Mouse (Mus musculus): ENCODE results near the gene Proser1. TPM values are rescaled to one million over a fixed set of nuclear protein-coding genes. Genes with fewer than 3 reads are reported as not detected.

The Proser1 gene
- total RNA-seq (2021): 10 to 100 TPM; 23.9 to 25.0 TPM
- long read RNA-seq, experiment 1, full-length matches to known transcripts: 2 of 8 reads
- long read RNA-seq, experiment 1, partial matches to known transcripts: 6 of 8 reads
- long read RNA-seq, experiment 1, other reads (novel, unspliced or antisense): 0 of 8 reads
- long read RNA-seq, experiment 2, full-length matches to known transcripts: 1 of 5 reads
- long read RNA-seq, experiment 2, partial matches to known transcripts: 1 of 5 reads
- long read RNA-seq, experiment 2, other reads (novel, unspliced or antisense): 3 of 5 reads

GRCm38 (mm10) chr3:53463046-53463764 lies at the start of gene Proser1, which contains the start of gene Nhlrc3:
TSS of gene Proser1 (plus strand) at chr3:53463666.
TSS of gene Nhlrc3 (minus strand) at chr3:53463332.
- DNase-seq (ENCODE audit: low spot score in 2 of 2): peak; percentile 95 to 98
- intact Hi-C loops (cut with DNase I): no loop called here

- no peak for DNase-seq (ENCODE audit: low spot score in 2 of 2)
- intact Hi-C loops (cut with DNase I): no loop called here
These were observed 49.5 kb upstream of the Proser1 start for GRCm38 (mm10) chr3:53413959-53414358.

GRCm38 (mm10) chr3:53416036-53416506 lies 47.4 kb upstream of the Proser1 start:
- intact Hi-C loops (cut with DNase I): no loop called here
- DNase-seq (ENCODE audit: low spot score in 2 of 2): peak in 1 of 2 experiments; percentile 32

DNA sequence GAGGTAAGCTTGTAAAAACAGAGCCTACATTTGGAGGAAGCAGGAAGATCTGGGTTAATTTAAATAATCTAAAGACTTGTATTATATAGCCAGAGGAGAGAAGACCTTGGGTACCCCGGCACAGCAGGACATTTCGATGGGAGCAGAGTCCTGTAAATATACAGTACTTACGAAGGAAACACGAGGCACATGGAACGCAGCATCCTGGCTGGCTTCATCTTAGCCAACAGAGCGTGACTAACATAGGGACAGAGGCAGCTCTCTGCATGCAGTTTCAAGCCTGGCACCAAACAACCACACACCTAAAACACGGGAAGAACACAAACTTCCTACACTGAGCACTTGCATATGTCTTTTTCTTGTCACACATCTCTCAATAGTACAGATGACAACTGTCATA lies 45.8 kb upstream of the Proser1 start:
- no peak for DNase-seq (ENCODE audit: low spot score in 2 of 2)
- intact Hi-C loops (cut with DNase I): no loop called here

GRCm38 (mm10) chr3:53421656-53422055 lies 41.8 kb upstream of the Proser1 start:
- intact Hi-C loops (cut with DNase I): no loop called here
- no peak for DNase-seq (ENCODE audit: low spot score in 2 of 2)

DNA sequence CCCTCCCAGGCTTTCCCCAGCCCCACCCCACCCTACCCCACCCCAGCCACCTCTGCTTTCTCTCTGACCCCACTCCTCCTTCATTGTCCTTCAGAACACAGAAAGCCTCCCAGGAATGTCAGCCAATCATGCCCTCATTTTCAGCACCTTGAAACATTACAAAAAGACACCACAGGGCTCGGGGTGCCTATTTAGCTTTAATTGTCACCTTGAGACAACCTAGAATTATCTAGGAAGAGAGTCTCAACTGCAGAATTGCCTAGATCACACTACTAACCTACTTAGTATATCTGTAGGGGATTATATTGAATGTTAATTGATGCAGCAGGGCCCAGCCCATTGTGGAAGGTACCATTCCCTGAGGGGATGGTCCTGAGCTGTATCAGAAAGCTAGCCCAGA lies 40.8 kb upstream of the Proser1 start:
- intact Hi-C loops (cut with DNase I): no loop called here
- DNase-seq (ENCODE audit: low spot score in 2 of 2): no peak

DNA sequence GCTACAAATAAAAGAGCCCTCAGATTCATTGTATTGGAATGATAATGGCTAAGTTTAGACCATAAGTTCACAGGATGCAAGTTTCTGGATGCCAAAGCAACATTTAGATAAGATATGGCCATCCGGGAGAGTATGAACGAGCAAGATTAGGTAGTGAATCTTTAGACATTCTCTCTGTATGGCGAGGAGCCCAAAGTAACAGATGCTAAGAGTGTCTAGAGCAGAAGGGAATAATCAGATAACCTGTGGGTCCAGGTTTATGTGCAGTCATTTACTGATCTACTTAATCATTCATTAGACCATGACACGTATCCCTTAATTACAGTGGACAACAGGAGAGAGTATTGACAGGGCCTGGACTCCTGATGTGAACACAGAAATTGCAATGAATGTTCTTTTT lies 39.9 kb upstream of the Proser1 start:
- intact Hi-C loops (cut with DNase I): no loop called here
- DNase-seq (ENCODE audit: low spot score in 2 of 2): no peak

- no peak for DNase-seq (ENCODE audit: low spot score in 2 of 2)
These were observed 28.9 kb upstream of the Proser1 start for GRCm38 (mm10) chr3:53434610-53435009.

GRCm38 (mm10) chr3:53436550-53436949 lies 26.9 kb upstream of the Proser1 start:
- no peak for DNase-seq (ENCODE audit: low spot score in 2 of 2)
- intact Hi-C loops (cut with DNase I): no loop called here

More at GRCm38 (mm10) chr3:53434610-53435009, 28.9 kb upstream of the Proser1 start:
- intact Hi-C loops (cut with DNase I): no loop called here

DNA sequence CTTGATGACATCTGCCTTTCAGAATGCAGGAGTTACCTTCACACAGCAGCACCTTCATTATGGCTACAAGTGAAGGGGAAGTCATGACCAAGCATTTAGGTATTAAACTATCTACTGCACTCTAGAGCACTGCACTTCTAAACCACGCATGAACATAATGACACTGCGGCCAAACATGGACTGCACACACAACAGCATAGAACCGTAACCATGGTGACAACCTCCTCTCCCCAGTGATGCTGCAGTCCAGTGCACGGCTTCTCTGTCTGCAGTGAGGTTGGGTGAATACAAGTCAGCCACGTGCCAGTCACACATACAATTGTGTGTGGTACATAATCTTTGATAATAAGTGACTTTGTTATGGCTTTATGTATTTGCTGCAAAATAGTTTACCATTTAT lies 17.9 kb upstream of the Proser1 start:
- intact Hi-C loops (cut with DNase I): loop anchor here (10.0 kb wide), 1 partner anchor 1191 kb away; no protein-coding TSS in a partner anchor
- DNase-seq (ENCODE audit: low spot score in 2 of 2): no peak

DNA sequence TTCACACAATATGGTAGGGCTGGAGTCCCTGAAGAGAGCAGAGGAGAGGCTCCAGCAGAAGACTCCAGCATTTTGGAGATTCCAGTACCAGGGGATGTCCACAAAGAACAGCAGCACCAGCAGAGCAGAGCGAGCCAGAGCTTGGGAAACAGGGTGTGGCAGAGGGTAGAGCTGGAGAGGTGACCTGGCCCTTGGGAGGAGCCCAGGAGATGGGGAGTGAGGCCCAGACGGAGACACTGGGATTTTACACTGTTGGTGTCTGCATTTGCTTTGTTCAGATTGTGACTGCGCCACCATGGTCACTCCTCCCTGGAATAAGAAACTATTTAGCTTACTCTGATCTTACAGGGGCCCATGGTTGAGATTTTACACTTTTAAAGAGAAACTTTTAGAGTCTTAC lies 16.7 kb upstream of the Proser1 start:
- DNase-seq (ENCODE audit: low spot score in 2 of 2): no peak
- intact Hi-C loops (cut with DNase I): loop anchor here (10.0 kb wide), 1 partner anchor 1192 kb away; no protein-coding TSS in a partner anchor

- intact Hi-C loops (cut with DNase I): loop anchor here (1.0 to 10.0 kb wide), 2 partner anchors 419 to 1193 kb away; no protein-coding TSS in a partner anchor
- DNase-seq (ENCODE audit: low spot score in 2 of 2): peak; percentile 81 to 89
These were observed 15.3 kb upstream of the Proser1 start for GRCm38 (mm10) chr3:53448208-53448607.

GRCm38 (mm10) chr3:53450666-53451065 lies 12.8 kb upstream of the Proser1 start:
- DNase-seq (ENCODE audit: low spot score in 2 of 2): no peak
- intact Hi-C loops (cut with DNase I): no loop called here

DNA sequence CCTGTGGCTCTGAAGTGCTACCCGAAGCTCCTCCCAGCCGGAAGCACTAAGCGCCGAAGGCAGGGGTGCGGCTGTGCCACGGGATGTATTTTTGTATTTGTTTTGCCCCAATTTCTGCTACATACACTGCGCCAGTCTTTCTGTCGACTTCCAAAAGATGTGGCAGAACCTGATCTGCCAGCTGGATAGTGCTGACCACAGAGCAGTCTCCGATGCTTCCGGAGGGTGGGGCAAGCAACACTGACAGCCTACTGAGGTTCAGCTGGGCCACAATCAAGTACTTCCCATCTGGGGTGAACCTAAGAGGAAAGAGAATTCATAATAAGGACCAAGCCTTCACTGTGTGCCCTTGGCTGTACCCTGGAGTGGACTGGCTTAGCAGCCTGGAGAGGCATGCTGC lies 11.1 kb upstream of the Proser1 start:
- intact Hi-C loops (cut with DNase I): no loop called here
- no peak for DNase-seq (ENCODE audit: low spot score in 2 of 2)

DNA sequence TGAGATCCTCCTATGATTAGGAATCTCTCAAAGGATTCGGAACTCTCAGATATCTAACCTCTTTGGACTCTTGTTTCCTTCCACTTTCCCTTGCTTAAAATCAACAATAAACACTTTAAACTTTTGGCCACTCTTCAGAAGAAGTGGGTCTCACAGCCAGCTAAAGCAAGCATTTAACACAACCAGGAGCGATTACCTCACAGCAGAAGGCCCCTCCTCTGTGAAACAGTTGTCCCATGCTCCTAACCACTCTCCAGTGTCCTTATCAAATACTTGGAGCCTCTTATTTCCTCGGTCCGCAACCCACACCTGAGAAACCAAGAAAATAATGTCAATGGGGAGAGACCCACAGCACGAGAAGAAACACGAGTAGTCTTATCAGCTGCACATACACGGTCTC lies 10.1 kb upstream of the Proser1 start:
- intact Hi-C loops (cut with DNase I): no loop called here

GRCm38 (mm10) chr3:53454005-53454404 lies 9.5 kb upstream of the Proser1 start:
- intact Hi-C loops (cut with DNase I): no loop called here
- DNase-seq (ENCODE audit: low spot score in 2 of 2): no peak

More for the DNA sequence above, 10.1 kb upstream of the Proser1 start:
- no peak for DNase-seq (ENCODE audit: low spot score in 2 of 2)

- DNase-seq (ENCODE audit: low spot score in 2 of 2): no peak
- intact Hi-C loops (cut with DNase I): no loop called here
These were observed 8.9 kb upstream of the Proser1 start for GRCm38 (mm10) chr3:53454561-53454960.

DNA sequence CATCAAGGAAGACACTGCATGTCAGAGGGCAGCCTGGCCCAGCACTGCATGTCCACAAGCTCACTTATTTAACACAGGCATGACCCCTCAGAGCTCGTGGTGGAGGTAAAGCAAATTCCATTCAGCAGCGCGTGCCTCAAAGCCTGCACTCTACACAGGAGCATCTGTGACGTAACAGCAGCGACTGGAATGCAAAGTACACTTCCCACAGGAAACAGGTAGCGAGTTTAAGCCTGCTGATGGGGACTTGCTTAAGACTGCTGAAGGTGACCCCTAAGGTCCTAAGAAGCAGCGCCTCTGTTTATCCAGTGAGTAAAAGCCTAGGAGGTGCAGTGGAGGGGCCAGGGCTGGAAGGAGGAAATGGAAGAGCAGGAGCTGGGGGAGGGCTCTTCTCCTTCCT lies 8.5 kb upstream of the Proser1 start:
- no peak for DNase-seq (ENCODE audit: low spot score in 2 of 2)
- intact Hi-C loops (cut with DNase I): no loop called here

DNA sequence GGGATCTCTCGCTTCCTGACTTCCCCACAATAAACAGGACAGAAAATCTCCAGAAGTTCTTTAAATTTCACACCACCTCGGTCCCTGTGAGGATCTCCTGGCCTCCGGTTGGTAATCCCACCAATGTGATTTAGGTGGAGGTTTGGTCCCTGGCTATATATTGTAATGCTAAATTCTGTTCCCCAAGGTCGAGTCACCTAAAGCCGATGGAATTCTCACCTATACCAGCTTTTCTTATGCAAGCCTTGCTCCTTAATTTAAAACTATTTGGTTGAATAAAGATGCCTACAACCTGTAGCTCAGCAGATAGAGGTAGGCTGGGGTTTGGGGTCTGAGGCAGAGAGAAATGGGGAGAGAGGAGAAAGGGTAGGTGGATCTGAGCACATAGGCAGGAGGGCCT lies 5.7 kb upstream of the Proser1 start:
- intact Hi-C loops (cut with DNase I): no loop called here
- no peak for DNase-seq (ENCODE audit: low spot score in 2 of 2)

- intact Hi-C loops (cut with DNase I): no loop called here
- peak in 1 of 2 experiments; percentile 41 for DNase-seq (ENCODE audit: low spot score in 2 of 2)
These were observed 3.4 kb upstream of the Proser1 start for GRCm38 (mm10) chr3:53460106-53460505.

DNA sequence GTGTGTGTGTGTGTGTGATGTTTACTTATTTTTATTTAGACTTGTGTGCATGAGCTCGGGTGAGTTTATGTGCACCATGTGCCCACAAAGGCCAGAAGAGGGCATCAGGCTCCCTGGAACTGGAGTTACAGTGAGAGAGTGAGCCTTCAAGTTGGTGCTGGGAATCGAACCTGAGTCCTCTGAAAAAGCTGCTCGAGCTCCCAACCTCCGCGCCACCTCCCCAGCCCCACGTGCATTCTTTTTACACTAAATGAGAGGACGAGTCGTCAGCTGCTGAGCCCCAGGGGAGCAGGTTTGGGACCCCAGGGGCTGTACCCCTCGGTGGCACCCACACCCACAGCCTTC lies 793 bp upstream of the Proser1 start:
- peak in 1 of 2 experiments; percentile 37 for DNase-seq (ENCODE audit: low spot score in 2 of 2)
- intact Hi-C loops (cut with DNase I): no loop called here

All from left cerebral cortex, postnatal 14 days (tissue).